Mouse (Mus musculus): ENCODE measurements around the gene Gm9887. TPM values are rescaled to one million over a fixed set of nuclear protein-coding genes. Genes with fewer than 3 reads are reported as not detected.
A peak's percentile ranks its signal among the peaks of the same experiment; 100 is the strongest.

Gm9887 gene
- total RNA-seq (2022), result under 1 TPM in 1 of 4 experiments, not detected in 3; 0.49 TPM

- DNase-seq (ENCODE audit: low spot score in 2 of 2), result peak; percentile 95 to 98
Observed at GRCm38 (mm10) chr12:69371854-69372671, at the start of gene Gm9887, which contains the start of gene Arf6. Gene Gm9887, minus strand, starts transcription at chr12:69372458. Gene Arf6, plus strand, starts transcription at chr12:69372150.

- DNase-seq (ENCODE audit: low spot score in 2 of 2), result no peak
Observed at GRCm38 (mm10) chr12:69420716-69421115, 48.5 kb upstream of the Gm9887 start.

GRCm38 (mm10) chr12:69419606-69420005 lies 47.3 kb upstream of the Gm9887 start:
- DNase-seq (ENCODE audit: low spot score in 2 of 2), result no peak

GRCm38 (mm10) chr12:69419017-69419605 lies 46.9 kb upstream of the Gm9887 start:
- no peak for DNase-seq (ENCODE audit: low spot score in 2 of 2)

GRCm38 (mm10) chr12:69418606-69419005 lies 46.3 kb upstream of the Gm9887 start:
- no peak for DNase-seq (ENCODE audit: low spot score in 2 of 2)

GRCm38 (mm10) chr12:69417701-69418291 lies 45.5 kb upstream of the Gm9887 start:
- no peak for DNase-seq (ENCODE audit: low spot score in 2 of 2)

GRCm38 (mm10) chr12:69416793-69417192 lies 44.5 kb upstream of the Gm9887 start:
- no peak for DNase-seq (ENCODE audit: low spot score in 2 of 2)

- DNase-seq (ENCODE audit: low spot score in 2 of 2), result peak in 1 of 2 experiments; percentile 33
Observed at GRCm38 (mm10) chr12:69414826-69415572, 42.7 kb upstream of the Gm9887 start.

- no peak for DNase-seq (ENCODE audit: low spot score in 2 of 2)
Observed at GRCm38 (mm10) chr12:69413303-69413702, 41.0 kb upstream of the Gm9887 start.

GRCm38 (mm10) chr12:69411936-69412335 lies 39.7 kb upstream of the Gm9887 start:
- DNase-seq (ENCODE audit: low spot score in 2 of 2), result no peak

GRCm38 (mm10) chr12:69410767-69411166 lies 38.5 kb upstream of the Gm9887 start:
- no peak for DNase-seq (ENCODE audit: low spot score in 2 of 2)

GRCm38 (mm10) chr12:69402594-69403167 lies 30.4 kb upstream of the Gm9887 start:
- no peak for DNase-seq (ENCODE audit: low spot score in 2 of 2)

- no peak for DNase-seq (ENCODE audit: low spot score in 2 of 2)
Observed at GRCm38 (mm10) chr12:69402100-69402499, 29.8 kb upstream of the Gm9887 start.

- no peak for DNase-seq (ENCODE audit: low spot score in 2 of 2)
Observed at GRCm38 (mm10) chr12:69400871-69401286, 28.6 kb upstream of the Gm9887 start.

GRCm38 (mm10) chr12:69400367-69400766 lies 28.1 kb upstream of the Gm9887 start:
- DNase-seq (ENCODE audit: low spot score in 2 of 2), result no peak

- peak in 1 of 2 experiments; percentile 19 for DNase-seq (ENCODE audit: low spot score in 2 of 2)
Observed at GRCm38 (mm10) chr12:69394456-69394855, 22.2 kb upstream of the Gm9887 start.

- DNase-seq (ENCODE audit: low spot score in 2 of 2), result no peak
Observed at GRCm38 (mm10) chr12:69393076-69393475, 20.8 kb upstream of the Gm9887 start.

- no peak for DNase-seq (ENCODE audit: low spot score in 2 of 2)
Observed at GRCm38 (mm10) chr12:69390000-69390698, 17.9 kb upstream of the Gm9887 start.

- no peak for DNase-seq (ENCODE audit: low spot score in 2 of 2)
Observed at GRCm38 (mm10) chr12:69389273-69389938, 17.1 kb upstream of the Gm9887 start.

GRCm38 (mm10) chr12:69388321-69388869 lies 16.1 kb upstream of the Gm9887 start:
- DNase-seq (ENCODE audit: low spot score in 2 of 2), result no peak

Measured in gastrocnemius, adult 8-10 months (tissue).